Mouse (Mus musculus) thymus, postnatal 25 days (tissue): ENCODE data around the gene Fam227a.
"Not testable (repeated sequence)": the region's sequence is repeated elsewhere in the genome, so short reads cannot be mapped to it uniquely, and the experiment has no call there.

Experiments used
- DNase-seq: peaks from one replicate; pipeline ENCODE4 v3.0.0; 2022

Fam227a gene

DNA sequence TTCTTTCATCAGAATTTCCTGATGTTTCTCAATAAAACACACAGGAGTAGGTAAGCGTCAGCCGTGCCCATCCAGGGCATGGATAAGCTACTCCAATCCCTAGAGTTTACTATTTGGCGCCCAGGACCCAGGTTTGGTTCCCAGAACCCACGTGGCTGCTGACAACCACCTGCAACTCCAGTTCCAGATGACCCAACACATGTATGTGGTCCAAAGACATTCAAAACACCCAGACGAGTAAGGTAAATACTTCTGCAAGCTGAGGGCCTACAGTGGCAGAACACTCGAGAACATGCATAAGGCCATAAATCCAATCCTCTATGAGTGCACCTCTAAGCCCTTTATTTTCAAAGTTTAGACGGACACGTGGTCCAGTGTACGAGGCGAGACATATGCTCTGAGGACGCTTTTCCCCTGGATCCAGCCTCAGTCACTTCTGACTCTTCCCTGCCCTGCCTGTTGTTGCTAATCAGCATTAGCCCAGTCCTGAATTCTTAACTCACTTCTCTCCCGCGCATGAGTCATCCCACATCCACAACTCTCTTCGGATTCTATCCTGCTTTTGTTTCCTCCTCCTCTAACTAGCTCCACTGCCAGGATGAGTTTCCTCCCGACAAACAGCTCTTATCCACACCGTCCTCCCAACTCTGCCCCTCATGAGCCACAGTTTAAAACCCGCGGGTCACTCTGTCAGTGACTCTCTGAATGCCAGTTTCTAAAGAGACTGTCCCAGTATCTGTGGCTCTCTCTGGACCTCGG is 25.1 kb upstream of the Fam227a start:
- no peak for DNase-seq

DNA sequence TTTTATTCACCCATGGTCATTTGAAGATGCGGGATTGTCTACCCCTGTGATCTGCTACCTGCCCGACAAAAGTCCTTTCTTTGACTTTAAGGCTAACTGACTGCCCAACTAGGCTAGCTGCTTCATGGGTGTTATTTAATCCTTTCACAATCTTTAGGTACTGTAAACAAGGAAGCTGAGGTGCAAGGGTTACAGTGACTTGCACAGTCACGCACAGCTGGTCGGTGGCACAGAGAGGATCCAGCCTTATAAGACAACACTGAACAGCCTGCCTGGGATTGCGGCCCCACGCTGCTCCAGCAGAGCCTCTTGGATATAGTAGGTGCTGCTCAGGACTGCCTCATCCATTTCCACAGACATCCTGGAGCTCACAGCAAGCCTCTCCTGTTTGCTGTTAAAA is 24.4 kb upstream of the Fam227a start:
- DNase-seq, result no peak

DNA sequence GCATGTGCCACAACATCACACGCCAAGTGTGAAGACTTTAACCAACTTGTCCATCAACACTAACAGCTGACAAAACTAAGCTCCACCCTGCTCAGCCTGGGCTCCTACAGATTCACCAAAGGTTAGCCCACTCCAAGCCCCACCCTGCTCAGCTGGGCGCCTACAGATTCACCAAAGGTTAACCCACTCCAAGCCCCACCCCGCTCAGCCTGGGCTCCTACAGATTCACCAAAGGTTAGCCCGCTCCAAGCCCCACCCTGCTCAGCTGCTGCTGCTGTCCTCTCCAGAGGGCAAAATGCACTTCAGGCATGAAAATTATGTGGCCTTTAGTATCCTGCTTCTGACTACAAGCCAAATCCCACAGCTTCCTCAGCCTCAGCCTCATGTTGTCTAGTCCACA is 23.2 kb upstream of the Fam227a start:
- DNase-seq, result no peak

DNA sequence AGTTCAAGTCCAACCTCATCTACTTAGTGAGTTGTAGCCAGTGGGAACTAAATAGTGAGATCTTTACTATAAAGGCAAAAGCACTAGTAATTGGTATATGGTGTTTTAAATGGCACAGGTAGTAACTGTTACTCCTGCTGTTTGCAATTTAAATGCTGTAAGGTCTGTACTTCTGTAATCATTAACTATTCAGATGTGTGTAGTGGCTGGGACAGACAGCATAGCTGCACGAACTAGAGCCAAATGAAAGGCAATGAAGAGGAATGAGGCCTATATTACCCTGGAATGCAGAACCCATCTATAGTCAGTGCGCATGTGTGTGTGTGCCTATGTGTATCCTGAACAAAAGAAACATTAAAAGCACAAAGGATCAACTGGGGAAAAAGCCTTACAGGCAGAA is 19.2 kb upstream of the Fam227a start:
- DNase-seq, result no peak

DNA sequence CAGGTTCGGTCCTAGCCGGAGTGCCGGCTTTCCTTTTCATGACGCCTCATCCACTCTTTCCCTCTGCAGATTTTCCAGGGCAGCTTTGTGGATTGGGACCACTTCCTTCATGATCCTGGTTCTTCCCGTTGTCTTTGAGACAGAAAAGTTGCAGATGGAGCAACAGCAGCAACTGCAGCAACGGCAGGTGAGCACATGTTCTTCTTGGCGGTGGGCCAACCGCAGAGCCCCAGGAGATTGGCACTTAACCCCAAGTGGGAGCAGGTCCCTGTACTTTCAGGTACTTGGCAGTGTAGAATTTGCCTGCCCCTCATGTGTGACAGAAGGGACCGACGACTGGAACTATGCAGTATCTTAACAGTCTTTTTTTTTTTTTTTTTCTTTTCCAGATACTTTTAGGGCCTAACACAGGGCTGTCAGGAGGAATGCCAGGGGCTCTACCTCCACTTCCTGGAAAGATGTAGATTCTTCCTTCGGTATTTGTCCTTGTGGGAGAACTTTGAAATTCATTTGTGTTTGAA is 13.1 kb upstream of the Fam227a start:
- not testable (repeated sequence) for DNase-seq

DNA sequence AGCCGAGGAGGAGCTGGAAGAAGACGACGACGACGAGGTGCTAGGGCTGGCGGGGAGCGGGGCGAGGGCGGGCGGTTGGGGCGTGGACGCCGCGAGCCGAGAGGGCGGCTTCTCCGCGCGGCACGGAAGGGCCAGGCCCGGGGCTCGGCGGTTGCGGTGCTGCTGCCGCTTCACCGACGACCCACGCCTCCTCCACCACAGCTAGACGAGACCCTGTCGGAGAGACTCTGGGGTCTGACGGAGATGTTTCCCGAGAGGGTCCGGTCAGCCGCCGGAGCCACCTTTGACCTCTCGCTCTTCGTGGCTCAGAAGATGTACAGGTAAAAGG is 12.2 kb upstream of the Fam227a start:
- DNase-seq, result no peak

DNA sequence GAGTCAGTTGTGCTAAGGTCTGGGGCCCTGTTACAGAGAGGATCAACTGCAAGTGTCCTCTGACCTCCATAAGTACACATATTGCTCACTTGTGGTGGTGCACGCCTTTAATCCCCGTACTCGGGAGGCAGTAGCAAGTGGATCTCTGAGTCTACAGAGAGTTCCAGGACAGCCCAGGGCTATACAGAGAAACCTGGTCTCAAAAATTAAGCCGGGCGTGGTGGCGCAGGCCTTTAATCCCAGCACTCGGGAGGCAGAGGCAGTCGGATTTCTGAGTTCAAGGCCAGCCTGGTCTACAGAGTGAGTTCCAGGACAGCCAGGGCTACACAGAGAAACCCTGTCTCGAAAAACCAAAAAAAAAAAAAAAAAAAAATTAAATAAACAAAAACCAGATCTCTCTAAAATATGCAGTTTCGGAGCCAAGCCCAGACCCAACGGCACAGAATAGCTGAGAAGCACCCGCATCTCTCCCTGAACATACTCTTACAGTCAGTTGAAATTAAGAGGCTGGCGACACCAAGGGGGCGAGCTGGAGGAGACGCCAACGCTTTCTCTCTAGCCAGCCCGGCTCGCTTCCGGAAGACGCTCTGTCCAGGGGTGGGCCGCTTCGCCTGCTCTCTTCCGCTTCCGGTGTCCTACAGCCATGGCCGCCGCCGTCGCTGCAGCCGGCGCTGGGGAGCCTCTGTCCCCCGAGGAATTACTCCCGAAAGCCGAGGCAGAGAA is 11.7 kb upstream of the Fam227a start, which contains the start of gene Tomm22:
Gene Tomm22 (plus strand): TSS at position 613 of the 723 bp plus-strand sequence.
- DNase-seq, result peak; percentile 86

DNA sequence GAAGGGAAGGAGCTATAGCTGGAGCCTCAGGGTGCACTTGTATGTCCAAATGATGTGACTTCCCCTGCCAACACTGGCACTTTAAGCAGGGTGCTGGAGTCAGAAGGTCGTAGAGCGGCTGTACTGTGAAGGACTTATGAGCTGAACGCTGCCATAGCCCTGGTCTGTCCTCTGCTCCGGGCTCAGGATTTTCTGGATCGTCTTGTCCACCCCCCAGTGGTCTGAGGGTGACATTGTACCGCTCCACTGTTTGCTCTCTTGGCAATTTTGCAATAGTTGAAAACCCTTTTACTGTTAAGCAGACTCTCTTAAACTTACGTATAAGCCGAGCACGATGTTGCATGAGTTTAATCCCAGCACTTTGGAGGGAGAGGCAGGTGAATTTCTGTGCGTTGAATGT is 10.4 kb upstream of the Fam227a start:
- DNase-seq, result no peak

DNA sequence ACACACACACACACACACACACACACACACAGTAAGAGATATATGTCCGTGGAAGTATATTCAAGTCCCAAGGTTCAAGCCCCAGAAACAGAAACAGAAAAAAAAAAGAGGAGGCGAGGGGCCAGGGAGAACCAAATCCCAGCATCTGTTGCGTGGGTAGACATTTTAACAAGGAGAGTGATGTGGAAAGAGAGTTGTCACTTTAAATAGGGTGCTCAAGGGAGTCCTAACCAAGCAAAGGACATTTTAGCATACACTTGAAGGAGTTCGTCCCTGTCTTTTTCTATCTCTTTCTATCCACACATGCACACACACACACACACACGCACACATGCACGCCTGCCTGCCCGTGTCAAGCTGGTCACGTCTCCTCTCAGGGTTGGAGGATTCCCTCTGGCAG is 5.9 kb upstream of the Fam227a start:
- DNase-seq, result no peak

DNA sequence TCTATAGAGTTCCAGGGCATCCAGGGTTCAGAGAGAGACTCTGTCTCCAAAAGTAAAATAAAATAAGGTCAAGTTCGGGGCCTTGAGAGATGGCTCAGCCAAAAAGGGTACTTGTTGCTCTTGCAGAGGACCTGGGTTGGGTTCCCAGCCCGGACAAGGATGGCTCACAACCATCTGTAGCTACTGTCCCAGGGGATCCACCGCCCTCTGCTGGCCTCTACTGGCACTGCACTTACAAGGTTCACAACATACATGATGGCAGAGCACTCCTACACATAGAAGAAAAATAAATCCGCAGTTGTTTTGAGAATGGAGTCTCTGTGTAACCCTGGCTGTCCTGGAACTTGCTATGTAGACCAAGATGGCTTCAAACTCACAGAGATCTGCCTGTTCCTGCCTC is 3.1 kb upstream of the Fam227a start:
- DNase-seq, result peak; percentile 67

DNA sequence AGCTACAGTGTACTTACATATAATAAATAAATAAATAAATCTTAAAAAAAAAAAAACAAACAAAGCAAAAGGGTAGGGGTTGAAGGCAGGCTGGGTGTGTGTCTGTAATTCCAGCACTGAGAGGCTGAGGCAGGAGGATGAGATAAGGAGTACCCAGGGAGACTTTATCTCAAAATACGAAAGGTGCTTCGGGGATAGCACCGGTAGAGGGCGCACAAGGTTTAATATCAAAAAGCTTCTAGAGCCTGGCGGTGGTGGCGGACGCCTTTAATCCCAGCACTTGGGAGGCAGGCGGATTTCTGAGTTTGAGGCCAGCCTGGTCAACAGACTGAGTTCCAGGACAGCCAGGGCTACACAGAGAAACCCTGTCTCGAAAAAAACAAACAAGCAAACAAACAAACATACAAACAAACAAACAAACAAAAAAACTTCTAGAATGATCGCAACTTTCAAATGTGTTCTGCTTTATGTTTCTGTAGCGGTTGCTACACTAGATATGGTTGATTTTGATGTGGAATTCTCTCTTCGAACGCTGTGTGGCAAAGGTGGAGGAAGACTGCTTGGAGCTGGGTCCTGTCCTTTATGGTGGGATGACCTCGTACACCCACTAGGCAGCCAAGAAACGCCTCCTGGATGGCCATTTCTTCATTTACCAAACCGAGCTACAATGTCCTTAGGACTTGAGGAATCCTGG is 772 bp downstream of the Fam227a start:
- DNase-seq, result peak; percentile 88

DNA sequence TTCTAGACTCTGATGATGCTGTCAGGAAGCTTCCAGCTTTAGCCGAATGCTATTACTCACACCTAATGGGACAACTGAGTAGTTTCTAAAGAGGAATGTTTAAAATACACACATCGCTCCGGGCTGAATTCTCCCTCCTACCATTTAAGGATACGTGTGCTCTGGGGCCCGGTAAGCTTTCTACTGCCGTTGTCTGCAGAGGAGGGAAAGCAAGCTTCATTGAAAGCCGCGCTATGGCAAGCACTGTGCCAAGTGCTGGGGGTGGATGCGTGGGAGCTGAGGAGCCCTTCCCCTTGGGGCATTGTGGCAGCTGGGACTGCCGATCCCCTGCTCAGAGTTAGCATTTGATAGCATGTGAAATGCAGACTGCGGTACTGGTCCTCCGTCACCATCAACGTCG is 2.3 kb downstream of the Fam227a start:
- no peak for DNase-seq

DNA sequence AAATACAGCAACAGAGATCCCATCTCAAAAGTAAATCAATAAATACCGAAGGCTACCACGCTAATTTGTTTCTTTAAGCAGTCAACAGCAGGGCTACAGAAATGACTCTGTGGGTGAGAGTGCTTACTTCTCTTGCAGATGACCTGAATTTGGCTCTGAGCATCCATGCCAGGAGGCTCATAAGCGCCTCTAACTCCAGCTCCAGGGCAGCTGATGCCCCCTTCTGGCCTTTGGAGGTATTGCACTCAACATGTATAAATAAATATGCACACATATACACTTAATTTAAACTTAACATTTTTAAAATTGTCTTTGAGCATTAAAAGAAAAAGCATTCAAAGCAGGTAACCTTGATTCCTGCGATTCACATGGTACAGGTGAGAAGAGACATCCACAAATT is 7.3 kb downstream of the Fam227a start:
- peak; percentile 11 for DNase-seq

DNA sequence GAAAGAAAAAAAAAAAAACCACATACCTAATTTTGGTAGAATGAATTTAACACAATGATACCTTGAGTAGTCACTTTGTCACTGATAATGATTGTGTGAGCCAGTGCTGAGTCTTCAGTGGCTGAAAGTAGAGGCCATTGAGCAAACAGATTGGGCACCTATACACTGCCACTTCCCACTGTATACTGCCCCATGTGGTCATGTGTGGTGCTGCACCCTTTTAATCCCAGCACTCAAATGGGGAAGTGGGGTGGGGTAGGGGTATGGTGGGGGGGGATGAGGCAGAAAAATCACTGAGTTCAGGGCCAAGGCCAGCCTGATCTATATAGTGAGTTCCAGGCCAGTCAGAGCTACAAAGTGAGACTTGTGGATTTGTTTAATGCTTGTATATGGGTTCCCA is 8.2 kb downstream of the Fam227a start:
- peak; percentile 59 for DNase-seq

DNA sequence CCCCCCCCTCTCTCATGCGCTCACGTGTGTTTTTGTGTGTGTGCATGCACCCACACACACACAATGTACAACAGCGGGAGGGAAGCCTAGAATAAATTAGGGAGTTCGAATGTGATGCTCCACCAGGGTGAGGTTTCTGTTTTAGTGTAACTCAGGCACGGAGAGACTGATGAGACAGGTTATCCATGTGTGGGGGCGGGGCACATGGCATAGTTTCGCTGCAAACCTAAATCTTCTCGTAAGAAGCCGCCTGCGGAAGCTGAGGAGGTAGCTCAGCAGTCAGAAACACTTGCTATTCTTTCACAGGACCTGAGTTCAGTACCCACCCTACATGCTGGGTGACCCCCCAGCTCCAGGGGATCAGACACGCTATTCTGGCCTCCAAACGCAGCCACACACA is 10.6 kb downstream of the Fam227a start:
- DNase-seq, result no peak

DNA sequence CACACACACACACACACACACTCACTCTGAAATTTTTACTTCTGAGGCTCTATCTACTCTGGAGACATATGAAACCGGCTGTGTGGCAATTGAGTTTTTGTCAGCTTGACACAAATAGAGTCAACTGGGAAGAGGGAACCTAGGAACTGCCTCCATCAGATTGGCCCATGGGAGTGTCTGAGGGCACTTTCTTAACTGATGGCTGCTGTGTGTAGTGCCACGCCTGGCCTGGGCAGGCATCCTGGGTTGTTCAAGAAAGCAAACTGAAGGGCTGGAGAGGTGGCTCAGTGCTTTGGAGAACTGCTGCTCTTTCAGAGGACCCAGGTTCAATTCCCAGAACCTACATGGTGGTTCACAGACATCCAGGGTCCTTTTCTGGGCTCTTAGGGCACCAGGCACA is 13.3 kb downstream of the Fam227a start:
- no peak for DNase-seq

DNA sequence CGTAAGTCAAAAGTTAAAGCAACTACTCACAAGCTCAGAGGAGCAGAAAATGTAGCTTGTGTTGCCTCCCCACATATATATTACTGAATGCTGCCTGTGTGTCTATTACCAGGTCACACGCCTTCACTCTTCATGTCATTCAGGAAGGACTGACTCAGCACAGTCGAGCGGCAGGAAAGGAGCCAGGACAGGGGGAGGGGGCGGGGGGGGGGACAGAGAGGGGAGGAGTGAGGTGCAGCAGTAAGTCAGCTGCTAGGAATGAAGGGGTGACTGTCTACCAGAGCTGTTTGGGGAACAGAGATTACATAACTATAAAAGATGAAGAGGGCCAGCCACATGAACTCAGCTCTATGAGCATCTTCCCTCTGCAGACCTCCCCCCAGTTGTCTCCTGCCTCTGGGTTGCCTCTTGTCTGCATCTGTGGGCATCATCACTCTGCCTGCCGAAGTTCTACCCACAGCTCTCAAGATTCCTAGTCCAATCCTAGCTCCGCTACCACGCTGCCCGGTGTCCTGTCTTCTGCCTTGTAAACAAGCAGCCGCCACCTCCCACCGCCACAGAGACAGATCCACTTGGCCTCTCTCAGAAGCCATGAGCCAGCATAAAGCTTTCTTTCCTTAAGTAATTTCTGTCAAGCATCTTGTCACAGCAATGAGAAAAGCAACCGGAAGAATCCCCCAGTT is 17.5 kb downstream of the Fam227a start:
- no peak for DNase-seq

DNA sequence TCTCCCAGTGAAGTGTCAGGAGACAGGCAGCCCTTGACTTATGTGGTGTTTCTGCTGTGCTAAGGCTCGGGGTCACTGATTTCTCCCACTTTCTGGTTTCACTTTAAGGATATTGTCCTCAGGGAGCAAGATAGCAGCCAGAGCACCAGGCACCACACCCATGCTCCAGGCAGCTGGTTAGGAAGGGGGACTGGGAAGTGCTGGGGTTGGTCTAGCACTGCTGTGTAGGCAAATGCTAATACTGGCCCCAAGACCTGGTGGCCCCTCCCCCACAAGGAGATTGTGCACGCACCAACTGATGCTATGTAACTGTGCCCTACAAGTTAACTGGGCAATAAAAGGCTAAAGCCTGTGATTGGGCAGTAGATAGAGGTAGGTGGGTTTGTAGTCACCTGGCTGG is 28.3 kb downstream of the Fam227a start:
- DNase-seq, result no peak

DNA sequence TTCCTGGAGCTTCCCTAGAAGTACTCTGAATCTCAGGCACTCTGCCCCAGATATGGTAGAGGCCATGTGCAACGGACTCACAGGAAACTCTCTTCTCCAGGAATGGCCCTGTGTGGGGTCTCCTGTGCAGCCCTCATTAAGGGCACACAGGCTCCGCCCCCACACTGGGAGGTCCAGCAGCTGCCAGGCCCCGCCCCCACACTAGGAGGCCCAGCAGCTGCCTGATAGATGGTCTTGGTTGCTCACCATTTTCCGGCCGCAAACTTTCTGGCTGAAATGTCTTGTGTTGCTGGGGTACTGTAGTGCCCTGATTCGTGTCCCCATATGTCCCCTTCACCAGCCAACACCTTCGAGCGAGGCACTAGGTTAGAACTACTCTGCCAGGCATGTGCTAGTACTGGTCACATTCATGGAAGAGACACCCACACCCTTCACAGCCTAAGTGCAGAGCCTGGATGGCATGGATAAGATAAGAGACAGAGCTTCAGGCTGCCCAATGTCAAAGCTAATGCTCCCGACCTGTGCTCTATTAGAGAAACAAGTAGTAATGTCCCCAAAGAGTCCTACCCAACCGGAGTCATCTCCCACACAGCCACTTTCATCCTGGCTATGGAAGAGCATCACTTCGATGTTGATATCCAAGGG is 38.9 kb downstream of the Fam227a start:
- DNase-seq, result no peak

DNA sequence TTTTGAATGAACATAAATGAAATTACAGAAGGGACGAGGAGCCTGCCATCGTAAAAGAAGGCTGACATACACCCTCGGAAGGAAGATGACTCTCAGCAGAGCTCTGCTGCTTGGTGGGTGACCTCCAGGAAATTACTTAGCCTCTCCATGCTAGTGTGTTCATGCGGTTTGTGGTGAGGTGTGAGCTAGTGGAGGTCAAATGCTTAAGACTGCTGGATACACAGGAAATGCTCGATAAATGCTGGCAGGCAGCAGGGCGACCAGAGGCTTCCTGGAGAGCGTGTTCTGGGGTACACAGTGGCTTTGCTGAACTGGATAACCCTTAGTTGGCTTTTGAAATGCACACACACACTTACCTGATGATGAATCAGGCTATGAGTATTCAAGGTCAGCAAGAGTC is 40.3 kb downstream of the Fam227a start:
- no peak for DNase-seq

DNA sequence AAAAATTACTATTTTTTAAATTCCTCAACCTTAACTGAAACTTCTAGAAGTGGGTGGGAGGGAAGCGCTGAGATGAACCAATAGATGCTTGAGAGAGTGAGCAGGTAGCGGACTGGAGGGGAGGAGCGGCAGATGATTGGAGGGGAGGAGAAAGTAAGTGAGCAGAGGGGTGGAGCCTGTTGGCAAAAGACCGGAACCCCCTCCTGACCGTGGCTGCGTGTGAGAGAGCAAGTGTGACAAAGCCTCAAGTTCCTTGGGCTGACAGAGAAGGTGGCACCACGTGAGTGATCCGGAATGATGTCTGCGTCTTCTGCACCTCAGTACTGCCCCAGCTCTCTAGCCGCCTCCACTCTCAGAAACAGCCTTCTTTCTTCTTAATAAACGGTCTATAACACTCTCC is 41.6 kb downstream of the Fam227a start:
- DNase-seq, result no peak

DNA sequence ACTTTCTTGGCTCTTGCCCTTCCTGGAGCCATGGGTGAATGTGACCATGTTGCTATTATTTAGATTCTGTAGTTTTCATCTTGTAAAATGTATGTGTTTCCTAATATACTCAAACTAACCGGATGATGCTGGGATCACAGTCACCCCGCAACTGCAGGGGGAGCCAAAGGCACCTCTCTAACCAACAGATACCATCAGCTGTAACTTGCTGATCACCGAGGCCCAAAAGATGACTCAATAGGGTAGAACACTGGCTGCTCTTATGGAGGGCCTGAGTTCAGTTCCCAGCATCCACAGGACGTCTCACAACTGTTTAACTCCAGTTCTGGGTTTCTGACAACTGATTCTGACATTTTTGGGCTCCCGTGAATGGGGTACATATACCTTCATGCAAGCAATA is 42.0 kb downstream of the Fam227a start:
- no peak for DNase-seq

DNA sequence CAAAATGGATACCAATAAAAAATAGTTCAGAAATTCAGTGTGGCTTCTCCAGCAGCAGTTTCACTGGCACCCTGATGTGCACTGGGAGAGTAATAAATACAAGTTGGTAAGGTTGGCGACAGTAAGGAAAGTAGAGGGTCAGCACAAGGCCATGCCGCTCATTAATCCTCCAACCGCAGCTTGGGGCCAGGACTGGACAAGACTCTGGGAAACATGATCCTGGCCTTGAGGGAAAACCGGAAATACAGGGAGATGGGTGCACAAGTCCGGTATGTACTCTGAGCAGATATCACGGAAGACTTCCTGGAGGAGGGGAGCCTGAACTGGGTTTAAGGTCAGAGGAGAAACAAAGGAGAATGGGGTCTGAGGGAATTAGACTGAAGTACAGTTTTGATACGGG is 43.3 kb downstream of the Fam227a start:
- DNase-seq, result no peak
